In genomic region chr3:37668652-37669051, GRCm38 (mm10) we compare ENCODE assay signal across 30 mouse cellular contexts. TPM values are rescaled to one million over a fixed set of nuclear protein-coding genes. Genes with fewer than 3 reads are reported as not detected.
DNase-seq lines count a peak whose midpoint lies in the region; ATAC-seq and TF ChIP-seq lines count a peak whose summit lies in the region.
"Had no signal": no experiment of that assay in that cellular context is flagged by ENCODE, and none has a peak within 500 bp of the region (broad histone marks: within the 10 kb centered on the region; RNA-seq: fewer than 3 reads in every experiment).

No protein-coding gene starts in this region.

- no peaks in the 10 kb centered on the region for H3K36me3 ChIP-seq in testis, adult 2 months (ENCODE audit: control insufficient read depth, insufficient read depth, low read length)
- H3K36me3 ChIP-seq in ES-E14 (ENCODE audit: control insufficient read depth, insufficient read depth, low read length, poor library complexity, severe bottlenecking): peaks cover 6% of the 10 kb centered on the region; the same call in 1 of the 2 replicates
- H3K36me3 ChIP-seq: embryonic facial prominence, embryonic 12.5 days; embryonic facial prominence, embryonic 15.5 days; hindbrain, embryonic 12.5 days; hindbrain, embryonic 15.5 days had no signal

- ATAC-seq in granulocyte monocyte progenitor cell, adult 5-6 weeks (replicated peaks; ENCODE audit: poor library complexity, severe bottlenecking): no peak
- ATAC-seq: activated CD4-positive, CD25-positive, alpha-beta regulatory T cell, adult 4 months; CD4-positive, CD25-positive, alpha-beta regulatory T cell, adult 4 months; forebrain, embryonic 14.5 days; forebrain, postnatal 0 days; intestine, embryonic 15.5 days; Patski had no signal

- in situ Hi-C loops in ES-E14 (cut with MboI; ENCODE audit: low sequenced_read_pairs in 2 of 2, unreplicated experiment in 2 of 2): no loop called here

- no peaks in the 10 kb centered on the region for H3K27me3 ChIP-seq in testis, adult 2 months (ENCODE audit: control insufficient read depth, insufficient read depth, low read length)
- H3K27me3 ChIP-seq: embryonic facial prominence, embryonic 12.5 days; intestine, embryonic 15.5 days; Patski had no signal

- peak overlapping the region; percentile 78 for H3K9ac ChIP-seq in ES-E14 (ENCODE audit: insufficient read depth, low read depth, low read length, poor library complexity, severe bottlenecking)
- H3K9ac ChIP-seq: embryonic facial prominence, embryonic 12.5 days; embryonic facial prominence, embryonic 15.5 days; forebrain, postnatal 0 days; heart, embryonic 13.5 days; hindbrain, embryonic 12.5 days; hindbrain, embryonic 15.5 days; intestine, embryonic 15.5 days had no signal

- no peak overlapping the region for H3K27ac ChIP-seq in testis, adult 2 months (ENCODE audit: control insufficient read depth, insufficient read depth, low read depth, low read length)
- peak overlapping the region; percentile 28; the same call in 1 of the 2 replicates for H3K27ac ChIP-seq in ES-E14 (ENCODE audit: insufficient read depth, low read depth, low read length, poor library complexity, severe bottlenecking)
- H3K27ac ChIP-seq: embryonic facial prominence, embryonic 12.5 days; embryonic facial prominence, embryonic 15.5 days; gastrocnemius, adult 2 months; heart, embryonic 10.5 days; heart, embryonic 13.5 days; hindbrain, embryonic 12.5 days; hindbrain, embryonic 15.5 days; intestine, embryonic 15.5 days had no signal

- no peak for TF ChIP-seq POLR2A in testis, adult 2 months (IDR thresholded peaks at IDR 0.05; ENCODE audit: control insufficient read depth, low read depth, low read length)

- peak overlapping the region; percentile 62 for H3K4me3 ChIP-seq in testis, adult 2 months (ENCODE audit: control insufficient read depth, low read depth, low read length)
- H3K4me3 ChIP-seq in ES-E14 (ENCODE audit: insufficient read depth in 1 of 2, low read depth in 1 of 2, low read length in 2 of 2, poor library complexity in 1 of 2, severe bottlenecking in 1 of 2): peak overlapping the region; percentile 69 to 74
- H3K4me3 ChIP-seq: embryonic facial prominence, embryonic 12.5 days; embryonic facial prominence, embryonic 15.5 days; gastrocnemius, adult 2 months; heart, embryonic 10.5 days; heart, embryonic 13.5 days; hindbrain, embryonic 12.5 days; hindbrain, embryonic 15.5 days; intestine, embryonic 15.5 days had no signal

- no peaks in the 10 kb centered on the region for H3K9me3 ChIP-seq in ES-E14 (ENCODE audit: control insufficient read depth, insufficient read depth, low read depth, low read length)
- H3K9me3 ChIP-seq: intestine, embryonic 15.5 days had no signal

- peaks cover 6% of the 10 kb centered on the region for H3K4me1 ChIP-seq in testis, adult 2 months (ENCODE audit: control insufficient read depth, insufficient read depth, low read length)
- peaks cover 9 to 17% of the 10 kb centered on the region in 2 experiments for H3K4me1 ChIP-seq in ES-E14 (ENCODE audit: control insufficient read depth in 2 of 2, insufficient read depth in 2 of 2, low read length in 2 of 2, poor library complexity in 1 of 2)

- no peak for TF ChIP-seq CTCF in testis, adult 2 months (IDR thresholded peaks at IDR 0.05; ENCODE audit: control insufficient read depth, insufficient read depth, insufficient replicate concordance, low read depth, low read length)

- DNase-seq in testis, postnatal 10 days (ENCODE audit: low spot score): no peak
- DNase-seq in ES-E14 (ENCODE audit: low read depth, low spot score) (no peak), R1 (ENCODE audit: low read depth, low spot score) (peak; percentile 88)
- DNase-seq in heart, adult 8-10 months (ENCODE audit: low spot score): no peak
- DNase-seq in cerebellum, adult 11 months: no peak
- DNase-seq: adrenal gland, adult 8-10 months; adrenal gland, postnatal 25 days; cerebellum, adult 18-20 months; cerebellum, adult 9-10 months; cerebellum, postnatal 14 days; forebrain, postnatal 0 days; gastrocnemius, adult 2 months; gastrocnemius, postnatal 14 days; heart, adult 18-20 months; heart, postnatal 14 days; heart, postnatal 4 days; kidney, adult 11 months had no signal

TF ChIP-seq in ES-E14, 5 proteins besides CTCF, POLR2A, EP300 and RAD21:
- TF ChIP-seq ZNF384 (IDR thresholded peaks at IDR 0.05; ENCODE audit: low read depth, low read length): no peak
- no peak for TF ChIP-seq CHD2 (IDR thresholded peaks at IDR 0.05; ENCODE audit: low read depth, low read length)
- TF ChIP-seq HCFC1 (IDR thresholded peaks at IDR 0.05; ENCODE audit: borderline replicate concordance, insufficient read depth, low read length): 0 out of 2 replicates have a peak, but pooled peaks have one; percentile 20
- TF ChIP-seq MAFK (IDR thresholded peaks at IDR 0.05; ENCODE audit: insufficient read depth, low read depth, low read length): no peak
- TF ChIP-seq ZC3H11A (IDR thresholded peaks at IDR 0.05; ENCODE audit: borderline replicate concordance, low read depth, low read length): no peak

RNA-seq across cellular contexts. Expression of gene Spry1, which starts 28.9 kb away (rescaled TPM):
- 4.3 and 4.6 TPM in 2 replicates for polyA plus RNA-seq in testis, adult 2 months (2012; rRNA removed)
- 7.1 and 9.8 TPM in 2 replicates for total RNA-seq in ES-E14 (2012; rRNA removed)
- total RNA-seq in heart, adult 8-10 months (2022): 10 to 100 TPM; 14.5 to 17.3 (median 15.5) TPM
- 2.1 and 3.7 TPM in 2 replicates for total RNA-seq in granulocyte monocyte progenitor cell, adult 5-6 weeks (2014; fragmentation: Nextera tagmentation)
- total RNA-seq in granulocyte monocyte progenitor cell, adult 5-6 weeks (2017): 2.6 and 3.1 TPM in 2 replicates

RNA-seq across cellular contexts. Expression of gene Gm5148, which starts 55.6 kb away (rescaled TPM):
- polyA plus RNA-seq in testis, adult 2 months (2012; rRNA removed): 0.93 and 1.8 TPM in 2 replicates
- total RNA-seq in ES-E14 (2012; rRNA removed): 68.4 and 69.6 TPM in 2 replicates
- total RNA-seq in heart, adult 8-10 months (2022): not detected
- not detected in 2 replicates for total RNA-seq in granulocyte monocyte progenitor cell, adult 5-6 weeks (2014; fragmentation: Nextera tagmentation)
- total RNA-seq in granulocyte monocyte progenitor cell, adult 5-6 weeks (2017): 14.9 and 28.1 TPM in 2 replicates
- total RNA-seq: heart, adult 18-20 months; heart, postnatal 14 days had no signal
